Mouse (Mus musculus): ENCODE data around the gene Eipr1. TPM values are rescaled to one million over a fixed set of nuclear protein-coding genes. Genes with fewer than 3 reads are reported as not detected.

The Eipr1 gene
- total RNA-seq (2023): 46.1 TPM

GRCm38 (mm10) chr12:28751508-28752263 is at the start of gene Eipr1:
Gene Eipr1 (plus strand): TSS chr12:28751803.

GRCm38 (mm10) chr12:28750021-28750633 is 1.5 kb upstream of the Eipr1 start, which contains the start of gene Trappc12:
Gene Trappc12 (minus strand): TSS chr12:28750472.

Other genes starting within 250 kb of the Eipr1 start
- gene Dcdc2c, start 199.4 kb upstream of the Eipr1 start, total RNA-seq (2023): 1.2 TPM
- gene Allc, start 169.3 kb upstream of the Eipr1 start, total RNA-seq (2023): not detected
- gene Colec11, start 128.4 kb upstream of the Eipr1 start, total RNA-seq (2023): not detected
- gene Rps7, start 115.8 kb upstream of the Eipr1 start, total RNA-seq (2023): 1,423 TPM
- gene Rnaseh1, start 102.2 kb upstream of the Eipr1 start, total RNA-seq (2023): 20.0 TPM
- gene Adi1, start 76.6 kb upstream of the Eipr1 start, total RNA-seq (2023): 63.7 TPM
- 65.6 TPM for gene Trappc12, start 1.3 kb upstream of the Eipr1 start, total RNA-seq (2023)

Data from CD4-positive naive resting alpha-beta T cell, adult 57 days (primary cell).